Mouse (Mus musculus) lung, adult 2 months (tissue): Measurements from ENCODE around the gene Itgb4.

ENCODE experiments used
- CTCF ChIP-seq: fragments of 200-500 bp; IDR thresholded peaks from 2 replicates; pipeline ENCODE4 v1.5.1; 2011; ENCODE audit warnings: mild to moderate bottlenecking, low read length, control low read depth; ENCODE audit not compliant: insufficient read depth
- POLR2A ChIP-seq: fragments of 200-500 bp; IDR thresholded peaks from 2 replicates; pipeline ENCODE4 v1.6.1; 2011; ENCODE audit warnings: low read depth, mild to moderate bottlenecking, control low read depth, low read length, borderline replicate concordance; ENCODE audit errors: extremely low read depth

DNA sequence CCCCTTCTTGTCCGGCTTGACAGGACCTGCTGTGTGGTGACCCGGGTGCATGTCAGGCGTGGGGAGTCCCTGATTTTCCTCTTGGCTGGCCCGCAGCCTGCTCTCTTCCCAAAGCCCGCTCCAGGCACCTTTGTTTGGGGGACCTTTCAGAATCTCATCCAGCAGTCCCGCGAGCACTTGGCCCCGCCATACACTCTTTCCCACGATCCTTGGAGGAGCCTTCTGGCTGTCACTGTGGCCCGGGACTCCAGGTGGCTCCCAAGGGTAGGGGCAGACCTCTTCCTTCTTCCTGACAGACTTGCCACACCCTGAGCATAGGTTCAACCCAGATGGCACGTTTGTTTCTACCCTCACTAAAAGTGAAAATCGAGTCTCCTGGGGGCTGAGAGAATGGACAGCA is 1.0 kb downstream of the Itgb4 start:
- no peak for TF ChIP-seq CTCF
- no peak for TF ChIP-seq POLR2A
